Comparison of ENCODE assay signal across 23 mouse cellular contexts in the genomic region with DNA sequence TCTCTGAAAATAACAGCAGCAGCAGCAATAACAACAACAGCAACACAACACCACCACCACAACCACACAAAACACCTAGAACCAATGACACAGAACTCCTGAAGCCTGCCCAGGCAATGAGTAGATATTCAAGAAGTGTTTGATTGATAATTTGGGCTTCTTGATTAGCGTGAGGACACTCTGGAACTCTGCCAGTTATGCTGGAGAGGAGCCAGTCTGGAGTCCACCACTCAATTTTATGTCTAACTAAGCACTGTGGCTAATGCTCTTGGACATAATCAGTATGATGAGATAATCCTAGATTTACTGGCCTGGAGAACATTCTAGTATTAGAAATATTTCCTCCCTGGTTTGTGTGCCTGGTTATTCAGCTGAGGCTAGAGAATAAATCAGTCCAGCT.
DNase-seq lines count a peak whose midpoint lies in the region; TF ChIP-seq lines count a peak whose summit lies in the region.
"Had no signal": no experiment of that assay in that cellular context is flagged by ENCODE, and none has a peak within 500 bp of the region (broad histone marks: within the 10 kb centered on the region; RNA-seq: fewer than 3 reads in every experiment).

No protein-coding gene starts in this region.

- peak; percentile 17 for DNase-seq in heart, adult 11 months
- no peak for DNase-seq in heart, adult 2 months
- DNase-seq in kidney, postnatal 4 days = peak; percentile 20 to 29
- no peak for DNase-seq in kidney, adult 8-10 months
- peak; percentile 38 for DNase-seq in retina, adult 2 months (ENCODE audit: low read depth, low spot score)
- no peak for DNase-seq in retina, embryonic 14.5 days (ENCODE audit: low spot score)
- no peak for DNase-seq in gastrocnemius, postnatal 10 days
- DNase-seq: adrenal gland, adult 2 months; B cell, adult 2 months; cerebellum, adult 18-20 months; gastrocnemius, postnatal 36 days; kidney, adult 11 months; kidney, postnatal 25 days; layer of hippocampus, postnatal 36 days; lung, adult 18-20 months; lung, postnatal 14 days; right cerebral cortex, adult 18-20 months; right cerebral cortex, postnatal 4 days; thymus, postnatal 14 days had no signal

- TF ChIP-seq EP300 in heart, adult 2 months (IDR thresholded peaks at IDR 0.05; ENCODE audit: insufficient read depth, low read depth, low read length) = no peak

- no peak for TF ChIP-seq POLR2A in heart, adult 2 months (IDR thresholded peaks at IDR 0.05; ENCODE audit: insufficient read depth, low read depth, low read length)

- intact Hi-C loops in heart, adult 2 months (cut with DNase I) = no loop called here

- no peak for TF ChIP-seq CTCF in heart, adult 2 months (IDR thresholded peaks at IDR 0.05)

- H3K79me2 ChIP-seq in heart, adult 2 months (replicated peaks; ENCODE audit: control insufficient read depth, insufficient read depth, low read length) = no peaks in the 10 kb centered on the region

- H3K27ac ChIP-seq in heart, adult 2 months = no peak overlapping the region
- H3K27ac ChIP-seq: embryonic facial prominence, embryonic 15.5 days; limb, embryonic 13.5 days; liver, embryonic 12.5 days had no signal

- H3K4me1 ChIP-seq in heart, adult 2 months (ENCODE audit: control insufficient read depth, insufficient read depth, low read length) = no peaks in the 10 kb centered on the region
- H3K4me1 ChIP-seq: embryonic facial prominence, embryonic 15.5 days; limb, embryonic 13.5 days; liver, embryonic 12.5 days had no signal

- H3K27me3 ChIP-seq in heart, adult 2 months (ENCODE audit: control insufficient read depth, insufficient read depth, low read length) = no peaks in the 10 kb centered on the region
- H3K27me3 ChIP-seq: CH12.LX; embryonic facial prominence, embryonic 15.5 days; limb, embryonic 13.5 days; liver, embryonic 12.5 days had no signal

- 35% methylated on average over 1 of the region's 1 CpGs for WGBS in heart, adult 2 months

- no peaks in the 10 kb centered on the region for H3K36me3 ChIP-seq in heart, adult 2 months (ENCODE audit: control insufficient read depth, insufficient read depth, low read length)

- no peak overlapping the region for H3K4me3 ChIP-seq in heart, adult 2 months
- H3K4me3 ChIP-seq: embryonic facial prominence, embryonic 15.5 days; limb, embryonic 13.5 days; liver, embryonic 12.5 days had no signal

- H3K9ac ChIP-seq in heart, adult 2 months (ENCODE audit: low read depth, low read length) = no peak overlapping the region
- H3K9ac ChIP-seq: embryonic facial prominence, embryonic 15.5 days; limb, embryonic 13.5 days; liver, embryonic 12.5 days had no signal

Comparison
In these comparisons a context has a peak if more than half of its experiments do, and no peak if none do; other contexts are left out.
1. DNase-seq: peak in heart, adult 11 months (single experiment), kidney, postnatal 4 days (2 of 2) and retina, adult 2 months (single experiment); none in heart, adult 2 months (0 of 2), kidney, adult 8-10 months (0 of 2), retina, embryonic 14.5 days (single experiment) and gastrocnemius, postnatal 10 days (single experiment).